Mouse (Mus musculus) heart, adult 2 months (tissue): Measurements from ENCODE around the gene Vti1a.

Source experiments
- CTCF ChIP-seq: fragments of 200-600 bp; IDR thresholded peaks from 2 replicates; pipeline ENCODE4 v1.8.1; 2022; ENCODE audit warnings: antibody characterized with exemption, mild to moderate bottlenecking, moderate library complexity
- POLR2A ChIP-seq: fragments of 200-500 bp; IDR thresholded peaks from 2 replicates; pipeline ENCODE4 v1.6.1; 2011; ENCODE audit warnings: mild to moderate bottlenecking, low read depth, low read length, control low read depth; ENCODE audit not compliant: insufficient read depth

GRCm38 (mm10) chr19:55424507-55424906 lies 108.4 kb downstream of the Vti1a start:
- TF ChIP-seq CTCF, result no peak
- no peak for TF ChIP-seq POLR2A
